Mouse (Mus musculus): Measurements from ENCODE around the gene Zfp362. TPM values are rescaled to one million over a fixed set of nuclear protein-coding genes. Genes with fewer than 3 reads are reported as not detected.

The Zfp362 gene
- polyA plus RNA-seq, 1 experiment from 2014 or later: 48.9 TPM

Other genes starting within 250 kb of the Zfp362 start
- gene Zscan20, start 195.9 kb downstream of the Zfp362 start, polyA plus RNA-seq (2015; fragmentation: Nextera tagmentation; extraction: Ambion mirVana): 5.1 and 5.2 TPM in 2 replicates
- 0.83 and 1.5 TPM in 2 replicates for gene Tlr12, start 187.4 kb downstream of the Zfp362 start, polyA plus RNA-seq (2015; fragmentation: Nextera tagmentation; extraction: Ambion mirVana)
- 35.7 and 45.4 TPM in 2 replicates for gene Phc2, start 151.3 kb downstream of the Zfp362 start, polyA plus RNA-seq (2015; fragmentation: Nextera tagmentation; extraction: Ambion mirVana)
- gene A3galt2, start 50.7 kb downstream of the Zfp362 start, polyA plus RNA-seq (2015; fragmentation: Nextera tagmentation; extraction: Ambion mirVana): 0.09 and 0.15 TPM in 2 replicates
- 6.7 and 7.6 TPM in 2 replicates for gene Trim62, start 77.5 kb upstream of the Zfp362 start, polyA plus RNA-seq (2015; fragmentation: Nextera tagmentation; extraction: Ambion mirVana)
- 31.9 and 32.3 TPM in 2 replicates for gene Azin2, start 156.4 kb upstream of the Zfp362 start, polyA plus RNA-seq (2015; fragmentation: Nextera tagmentation; extraction: Ambion mirVana)
- 215 and 216 TPM in 2 replicates for gene Ak2, start 185.9 kb upstream of the Zfp362 start, polyA plus RNA-seq (2015; fragmentation: Nextera tagmentation; extraction: Ambion mirVana)

Data from limb, embryonic 13.5 days (tissue).